Mouse (Mus musculus) MEL (cell line): ENCODE results near the gene Dcst1.

ENCODE experiments used
- E2F4 ChIP-seq: IDR thresholded peaks from 2 replicates; pipeline ENCODE4 v1.6.1; 2011; ENCODE audit warnings: low read depth, low read length, improper control_type of control experiment, borderline replicate concordance
- HCFC1 ChIP-seq: IDR thresholded peaks from 2 replicates; pipeline ENCODE4 v1.6.1; 2012; ENCODE audit warnings: low read depth, mild to moderate bottlenecking, inconsistent platforms, low read length, improper control_type of control experiment, moderate library complexity
- MAFK ChIP-seq: IDR thresholded peaks from 2 replicates; pipeline ENCODE4 v1.6.1; 2011; ENCODE audit warnings: low read depth, mild to moderate bottlenecking, low read length, improper control_type of control experiment, borderline replicate concordance
- MYC ChIP-seq: IDR thresholded peaks from 2 replicates; pipeline ENCODE4 v1.6.1; 2011; ENCODE audit warnings: low read depth, mild to moderate bottlenecking, low read length, improper control_type of control experiment, moderate library complexity
- SIN3A ChIP-seq: IDR thresholded peaks from 2 replicates; pipeline ENCODE4 v1.6.1; 2012; ENCODE audit warnings: low read length, improper control_type of control experiment, inconsistent platforms
- TBP ChIP-seq: IDR thresholded peaks from 2 replicates; pipeline ENCODE4 v1.8.0; 2011; ENCODE audit warnings: low read depth, low read length, improper control_type of control experiment
- TCF12 ChIP-seq: IDR thresholded peaks from 2 replicates; pipeline ENCODE4 v1.6.1; 2014; ENCODE audit warnings: low read depth, mild to moderate bottlenecking, inconsistent platforms, low read length, improper control_type of control experiment, moderate library complexity
- USF1 ChIP-seq: IDR thresholded peaks from 2 replicates; pipeline ENCODE4 v1.6.1; 2014; ENCODE audit warnings: low read depth, mild to moderate bottlenecking, inconsistent platforms, low read length, improper control_type of control experiment, moderate library complexity
- USF2 ChIP-seq, 2 experiments: IDR thresholded peaks; 2 replicates each; pipeline ENCODE4 v1.6.1; 2011 to 2012; ENCODE audit warnings: improper control_type of control experiment in 2 of 2, low read length in 2 of 2, borderline replicate concordance in 1 of 2, inconsistent platforms in 1 of 2, low read depth in 1 of 2, mild to moderate bottlenecking in 1 of 2; ENCODE audit not compliant: insufficient read depth in 1 of 2
- ZC3H11A ChIP-seq: IDR thresholded peaks from 2 replicates; pipeline ENCODE4 v1.6.1; 2012; ENCODE audit warnings: low read depth, mild to moderate bottlenecking, inconsistent platforms, low read length, improper control_type of control experiment

- no peak for TF ChIP-seq E2F4
- no peak for TF ChIP-seq SIN3A
- TF ChIP-seq TBP: no peak
- no peak for TF ChIP-seq TCF12
- TF ChIP-seq MYC: no peak
- no peak for TF ChIP-seq USF1
- no peak for TF ChIP-seq MAFK
- no peak for TF ChIP-seq HCFC1
- no peak for TF ChIP-seq USF2 (IDR thresholded peaks at IDR 0.05; ENCODE audit: borderline replicate concordance in 1 of 2, insufficient read depth in 1 of 2, low read depth in 1 of 2, low read length in 2 of 2)
- no peak for TF ChIP-seq ZC3H11A
These were observed 17.9 kb upstream of the Dcst1 start for GRCm38 (mm10) chr3:89382950-89383349.
